Mouse (Mus musculus) liver, embryonic 16.5 days (tissue): ENCODE results near the gene Sdk1. TPM values are rescaled to one million over a fixed set of nuclear protein-coding genes. Genes with fewer than 3 reads are reported as not detected.

Experiments
- ATAC-seq: fragments of 200-750 bp; cut with Nextera tagmentation; 2 replicates; pipeline ENCODE4 v1.8.0; 2017; ENCODE audit warnings: low read depth, mild to moderate bottlenecking, moderate number of reproducible peaks, moderate library complexity
- H3K27ac ChIP-seq: fragments of 300-500 bp; sonication (generic); 2 replicates; pipeline ENCODE4 v1.5.1; 2014; ENCODE audit warnings: mild to moderate bottlenecking, low read length
- H3K27me3 ChIP-seq: fragments of 300-500 bp; sonication (generic); 2 replicates; pipeline ENCODE4 v1.6.1; 2014; ENCODE audit warnings: low read depth, low read length, mixed read lengths; ENCODE audit not compliant: control insufficient read depth, insufficient read depth
- H3K36me3 ChIP-seq: fragments of 300-500 bp; sonication (generic); 2 replicates; pipeline ENCODE4 v1.6.1; 2014; ENCODE audit warnings: mild to moderate bottlenecking; ENCODE audit not compliant: control insufficient read depth, insufficient read depth
- H3K4me1 ChIP-seq: fragments of 300-500 bp; sonication (generic); 2 replicates; pipeline ENCODE4 v1.6.1; 2014; ENCODE audit warnings: low read depth, low read length, mixed read lengths; ENCODE audit not compliant: control insufficient read depth
- H3K4me2 ChIP-seq: fragments of 300-500 bp; sonication (generic); 2 replicates; pipeline ENCODE4 v1.6.1; 2014; ENCODE audit warnings: low read depth, low read length, mixed read lengths
- H3K4me3 ChIP-seq: fragments of 300-500 bp; sonication (generic); 2 replicates; pipeline ENCODE4 v1.5.1; 2014; ENCODE audit warnings: low read depth, mild to moderate bottlenecking, low read length
- H3K9ac ChIP-seq: fragments of 300-500 bp; sonication (generic); 2 replicates; pipeline ENCODE4 v1.6.1; 2014; ENCODE audit warnings: low read depth, low read length
- H3K9me3 ChIP-seq: fragments of 300-500 bp; sonication (generic); replicated peaks from 2 replicates; pipeline ENCODE4 v1.6.1; 2016; ENCODE audit warnings: low read length; ENCODE audit not compliant: control insufficient read depth
- WGBS: fragments of 180-500 bp; shearing (Covaris S2); extraction: QIAGEN DNeasy Blood & Tissue Kit; methylation state at CpG from one replicate; pipeline ENCODE4 v1.1.7; 2014; ENCODE audit not compliant: insufficient replicate concordance; 5-methylcytosine and 5-hydroxymethylcytosine counted together
- polyA plus RNA-seq: library from polyadenylated mRNA; unstranded; fragments of >200 nt; fragmentation: Nextera tagmentation; extraction: Ambion mirVana; gene quantifications from 2 replicates; pipeline ENCODE4 v1.2.1, GENCODE M21; 2015

Gene Sdk1
- polyA plus RNA-seq, 1 experiment from 2014 or later: 0.22 TPM

- no peaks in the 10 kb centered on the region for H3K9me3 ChIP-seq
- no peak overlapping the region for H3K27ac ChIP-seq
- H3K4me1 ChIP-seq: no peaks in the 10 kb centered on the region
- WGBS: 56% methylated on average over 2 of the region's 2 CpGs
- H3K36me3 ChIP-seq: no peaks in the 10 kb centered on the region
- H3K9ac ChIP-seq: no peak overlapping the region
- H3K27me3 ChIP-seq: no peaks in the 10 kb centered on the region
- H3K4me2 ChIP-seq: no peak overlapping the region
- no peak for ATAC-seq
- H3K4me3 ChIP-seq: no peak overlapping the region
These were observed 63.4 kb downstream of the Sdk1 start for GRCm38 (mm10) chr5:141304706-141305105.

- no peak overlapping the region for H3K4me2 ChIP-seq
- no peaks in the 10 kb centered on the region for H3K9me3 ChIP-seq
- H3K27me3 ChIP-seq: no peaks in the 10 kb centered on the region
- WGBS: 57% methylated on average over 1 of the region's 1 CpGs
- ATAC-seq: no peak
- no peak overlapping the region for H3K4me3 ChIP-seq
- H3K27ac ChIP-seq: no peak overlapping the region
- H3K4me1 ChIP-seq: no peaks in the 10 kb centered on the region; the same call in none of the 2 replicates
- no peaks in the 10 kb centered on the region for H3K36me3 ChIP-seq
- no peak overlapping the region for H3K9ac ChIP-seq
These were observed 69.4 kb downstream of the Sdk1 start for GRCm38 (mm10) chr5:141310641-141311040.

- ATAC-seq: peak; percentile 72
These were observed 70.5 kb downstream of the Sdk1 start for GRCm38 (mm10) chr5:141311801-141312200.

GRCm38 (mm10) chr5:141312305-141312704 lies 71.0 kb downstream of the Sdk1 start:
- H3K9me3 ChIP-seq: no peaks in the 10 kb centered on the region
- WGBS: 50% methylated on average over 4 of the region's 4 CpGs
- no peaks in the 10 kb centered on the region for H3K36me3 ChIP-seq
- H3K27ac ChIP-seq: no peak overlapping the region
- no peak overlapping the region for H3K4me3 ChIP-seq
- no peaks in the 10 kb centered on the region; the same call in none of the 2 replicates for H3K4me1 ChIP-seq
- no peak for ATAC-seq
- H3K9ac ChIP-seq: no peak overlapping the region
- H3K27me3 ChIP-seq: no peaks in the 10 kb centered on the region
- no peak overlapping the region for H3K4me2 ChIP-seq

More at GRCm38 (mm10) chr5:141311801-141312200, 70.5 kb downstream of the Sdk1 start:
- 41% methylated on average over 2 of the region's 2 CpGs for WGBS
- H3K4me2 ChIP-seq: no peak overlapping the region
- H3K4me3 ChIP-seq: no peak overlapping the region
- H3K27ac ChIP-seq: no peak overlapping the region
- no peak overlapping the region for H3K9ac ChIP-seq
- no peaks in the 10 kb centered on the region for H3K27me3 ChIP-seq
- no peaks in the 10 kb centered on the region; the same call in none of the 2 replicates for H3K4me1 ChIP-seq
- H3K36me3 ChIP-seq: no peaks in the 10 kb centered on the region
- H3K9me3 ChIP-seq: no peaks in the 10 kb centered on the region

DNA sequence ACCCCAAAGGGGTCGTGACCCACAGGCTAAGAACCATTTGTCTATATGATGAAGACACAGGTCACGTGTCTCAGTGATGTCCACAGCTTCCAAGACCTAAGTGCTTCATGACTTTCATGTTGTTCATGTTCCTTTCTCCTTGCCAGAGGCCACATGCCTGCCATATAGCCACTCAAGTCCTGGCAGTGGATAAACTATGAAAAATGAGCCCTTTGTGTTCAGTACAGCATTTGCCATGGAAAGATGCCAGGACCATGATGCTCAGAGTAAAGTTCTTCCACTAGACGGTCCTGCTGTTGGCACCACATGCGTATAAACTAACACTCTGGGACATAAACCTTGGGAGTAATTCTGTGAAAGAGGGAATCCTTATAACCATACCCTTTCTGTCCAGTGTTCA lies 75.8 kb downstream of the Sdk1 start:
- H3K4me2 ChIP-seq: no peak overlapping the region
- H3K9me3 ChIP-seq: no peaks in the 10 kb centered on the region
- no peaks in the 10 kb centered on the region for H3K27me3 ChIP-seq
- ATAC-seq: no peak
- H3K9ac ChIP-seq: no peak overlapping the region
- H3K36me3 ChIP-seq: no peaks in the 10 kb centered on the region
- H3K27ac ChIP-seq: no peak overlapping the region
- no peak overlapping the region for H3K4me3 ChIP-seq
- no peaks in the 10 kb centered on the region; the same call in 1 of the 2 replicates for H3K4me1 ChIP-seq
- whole genome bisulfite sequencing: 64% methylated on average over 4 of the region's 4 CpGs

- H3K4me1 ChIP-seq: no peaks in the 10 kb centered on the region
- ATAC-seq: no peak
- H3K4me2 ChIP-seq: no peak overlapping the region
- H3K4me3 ChIP-seq: no peak overlapping the region
- H3K36me3 ChIP-seq: no peaks in the 10 kb centered on the region
- no peaks in the 10 kb centered on the region for H3K9me3 ChIP-seq
- H3K27ac ChIP-seq: no peak overlapping the region
- WGBS: 60% methylated on average over 4 of the region's 4 CpGs
- no peak overlapping the region for H3K9ac ChIP-seq
- no peaks in the 10 kb centered on the region for H3K27me3 ChIP-seq
These were observed 83.6 kb downstream of the Sdk1 start for GRCm38 (mm10) chr5:141324910-141325309.

DNA sequence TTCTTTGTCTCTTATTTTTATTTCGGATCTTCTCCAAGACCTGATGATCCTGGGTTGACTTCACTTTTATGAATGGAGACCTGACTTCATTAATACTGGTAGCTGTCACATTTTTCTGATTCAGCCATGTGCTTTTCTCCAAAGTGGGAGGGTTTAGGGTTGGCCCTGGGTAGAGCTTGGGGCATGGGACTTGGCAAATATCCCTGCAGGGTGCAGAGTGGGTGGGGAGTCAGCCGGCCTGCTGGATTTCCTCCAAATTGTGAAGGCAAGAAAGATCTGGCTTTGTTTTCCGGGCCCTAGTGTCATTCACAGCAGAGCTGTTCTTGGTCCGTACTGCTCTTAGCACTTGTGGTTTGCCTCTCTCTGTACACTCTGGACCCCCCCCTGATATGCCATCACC lies 103.1 kb downstream of the Sdk1 start:
- 61% methylated on average over 4 of the region's 4 CpGs for WGBS
- no peaks in the 10 kb centered on the region for H3K27me3 ChIP-seq
- no peak overlapping the region for H3K4me2 ChIP-seq
- H3K9ac ChIP-seq: no peak overlapping the region
- no peak for ATAC-seq
- no peaks in the 10 kb centered on the region for H3K4me1 ChIP-seq
- no peaks in the 10 kb centered on the region for H3K9me3 ChIP-seq
- H3K27ac ChIP-seq: no peak overlapping the region
- H3K4me3 ChIP-seq: no peak overlapping the region
- H3K36me3 ChIP-seq: no peaks in the 10 kb centered on the region

- H3K27me3 ChIP-seq: no peaks in the 10 kb centered on the region
- no peak overlapping the region for H3K9ac ChIP-seq
- no peaks in the 10 kb centered on the region for H3K4me1 ChIP-seq
- no peak overlapping the region for H3K27ac ChIP-seq
- no peak overlapping the region for H3K4me3 ChIP-seq
- H3K9me3 ChIP-seq: no peaks in the 10 kb centered on the region
- no peak overlapping the region for H3K4me2 ChIP-seq
- WGBS: 57% methylated on average over 5 of the region's 5 CpGs
- ATAC-seq: no peak
- no peaks in the 10 kb centered on the region for H3K36me3 ChIP-seq
These were observed 104.2 kb downstream of the Sdk1 start for GRCm38 (mm10) chr5:141345476-141345875.

DNA sequence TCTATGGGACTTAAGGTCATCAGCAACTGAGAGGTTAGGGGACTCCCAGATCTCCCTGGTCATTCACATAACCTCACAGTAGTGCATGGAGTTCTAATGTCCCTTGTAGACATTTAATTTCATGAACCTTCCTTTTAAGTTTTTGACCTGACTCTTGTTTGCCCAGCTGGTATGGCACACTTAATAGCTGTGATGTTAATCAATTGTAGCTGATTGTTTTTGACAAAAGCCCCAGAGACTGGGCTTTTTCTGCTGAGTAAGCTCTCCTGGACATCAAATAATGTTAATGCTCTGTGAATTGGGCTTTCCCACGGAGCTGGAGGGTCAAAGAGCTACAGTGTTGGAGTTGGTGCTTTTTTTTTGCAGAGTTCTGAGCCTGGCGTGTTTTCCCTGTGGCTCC lies 121.4 kb downstream of the Sdk1 start:
- Histone ChIP-seq H3K4me2 (no peak overlapping the region), H3K27me3 (no peaks in the 10 kb centered on the region), H3K9ac (no peak overlapping the region), H3K27ac (no peak overlapping the region), H3K9me3 (no peaks in the 10 kb centered on the region), H3K4me3 (no peak overlapping the region), H3K4me1 (no peaks in the 10 kb centered on the region), H3K36me3 (no peaks in the 10 kb centered on the region)
- no peak for ATAC-seq
- WGBS: 26% methylated on average over 2 of the region's 2 CpGs
